Mouse (Mus musculus) testis, adult 2 months (tissue): ENCODE measurements around the gene Psmd3.

ENCODE experiments used
- CTCF ChIP-seq: fragments of 200-500 bp; IDR thresholded peaks from 2 replicates; pipeline ENCODE4 v1.5.1; 2012; ENCODE audit warnings: low read depth, mild to moderate bottlenecking, inconsistent platforms, low read length, moderate library complexity; ENCODE audit not compliant: control insufficient read depth, insufficient read depth, insufficient replicate concordance
- POLR2A ChIP-seq: fragments of 200-500 bp; IDR thresholded peaks from 2 replicates; pipeline ENCODE4 v1.6.1; 2012; ENCODE audit warnings: low read depth, mild to moderate bottlenecking, inconsistent platforms, low read length, moderate library complexity; ENCODE audit not compliant: control insufficient read depth

- TF ChIP-seq CTCF (no peak), POLR2A (no peak)
Observed at GRCm38 (mm10) chr11:98701213-98701670, 18.9 kb downstream of the Psmd3 start, which contains the start of gene Csf3.
